Mouse (Mus musculus): ENCODE results near the gene Itga6. TPM values are rescaled to one million over a fixed set of nuclear protein-coding genes. Genes with fewer than 3 reads are reported as not detected.

Gene Itga6
- polyA plus RNA-seq (2015; fragmentation: Nextera tagmentation; extraction: Ambion mirVana), result 26.7 and 31.7 TPM in 2 replicates

DNA sequence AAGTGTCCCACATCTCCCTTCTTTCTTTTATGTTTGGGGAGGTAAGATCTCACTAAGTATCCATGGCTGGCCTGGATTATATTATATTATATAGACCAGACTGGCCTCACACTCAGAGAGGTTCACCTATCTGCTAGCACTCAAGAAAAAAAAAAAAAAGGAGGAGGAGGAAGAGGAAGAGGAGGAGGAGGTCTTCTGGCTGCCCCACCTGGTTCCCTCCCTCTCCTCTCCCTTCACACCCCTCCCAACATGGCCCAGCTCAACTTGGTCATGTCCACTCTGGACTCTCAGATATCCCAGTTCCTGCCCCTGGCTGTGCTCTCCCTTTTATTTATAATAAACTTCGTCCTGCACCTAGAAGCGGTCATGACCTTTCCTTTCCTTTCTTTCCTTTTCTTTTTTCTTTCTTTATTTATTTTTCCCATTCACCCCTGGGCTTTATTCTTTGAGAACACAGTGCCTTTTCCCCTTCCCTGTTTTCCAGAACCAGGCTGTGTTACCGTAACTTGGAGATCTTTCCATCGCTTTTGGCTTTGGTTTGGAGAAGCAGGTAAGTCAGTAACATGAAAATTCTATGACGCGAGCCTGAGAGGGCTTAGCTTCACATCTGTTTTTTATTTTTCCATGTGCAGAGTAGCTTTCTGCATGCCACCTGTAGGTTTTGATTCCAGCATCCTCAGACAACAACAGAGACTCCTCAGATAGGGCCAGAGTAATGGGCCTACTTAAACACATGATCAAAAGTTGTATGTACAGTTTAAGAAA is at the start of gene Itga6:
TSS of gene Itga6 (plus strand) at position 7 of the 765 bp plus-strand sequence.

DNA sequence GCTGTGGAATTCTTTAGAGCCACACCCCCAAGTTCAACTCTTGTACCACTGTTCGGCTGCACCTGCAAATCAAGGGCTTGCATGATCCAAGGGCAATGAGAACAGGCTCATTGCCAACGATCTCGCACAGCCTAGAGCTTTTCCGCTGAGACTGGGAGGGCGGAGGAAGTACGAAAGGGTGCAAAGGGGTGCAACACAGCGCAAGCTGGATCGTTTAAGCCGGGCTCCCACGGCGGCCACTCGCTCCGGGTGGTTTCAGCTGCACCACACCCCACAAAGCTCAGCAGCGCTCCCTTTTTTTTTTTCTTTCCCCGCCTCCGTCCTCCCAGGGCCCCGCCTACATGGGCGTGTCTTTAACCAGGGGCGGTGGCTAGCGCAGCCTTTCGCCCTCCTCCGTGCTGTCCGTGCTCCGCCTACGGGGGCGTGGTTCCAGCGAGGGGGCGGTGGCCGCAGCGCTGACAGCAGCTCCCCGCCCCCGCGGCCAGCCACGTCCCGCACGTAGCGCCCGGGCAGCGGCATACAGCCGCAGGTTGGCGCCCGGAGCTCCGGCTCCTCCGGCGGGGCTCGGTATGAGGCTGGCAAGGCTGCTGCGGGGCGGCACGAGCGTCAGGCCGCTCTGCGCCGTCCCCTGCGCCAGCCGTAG is 127.5 kb downstream of the Itga6 start, which contains the start of gene Pdk1:
TSS of gene Pdk1 (plus strand) at position 424 of the 643 bp plus-strand sequence.

Other genes starting within 250 kb of the Itga6 start
- 0.10 and 0.13 TPM in 2 replicates for gene Dlx1, start 217.5 kb upstream of the Itga6 start, polyA plus RNA-seq (2015; fragmentation: Nextera tagmentation; extraction: Ambion mirVana)
- gene Dlx2, start 198.9 kb upstream of the Itga6 start, polyA plus RNA-seq (2015; fragmentation: Nextera tagmentation; extraction: Ambion mirVana), result 0.12 TPM in 1 of 2 replicates, not detected in the other
- gene Pdk1, start 127.6 kb downstream of the Itga6 start, polyA plus RNA-seq (2015; fragmentation: Nextera tagmentation; extraction: Ambion mirVana), result 34.9 and 37.0 TPM in 2 replicates
- 2.1 and 2.8 TPM in 2 replicates for gene Rapgef4, start 235.6 kb downstream of the Itga6 start, polyA plus RNA-seq (2015; fragmentation: Nextera tagmentation; extraction: Ambion mirVana)

All from skeletal muscle tissue, postnatal 0 days (tissue).